Mouse (Mus musculus): ENCODE measurements around the gene Slc38a4. TPM values are rescaled to one million over a fixed set of nuclear protein-coding genes. Genes with fewer than 3 reads are reported as not detected.

Gene Slc38a4
- polyA plus RNA-seq, 1 experiment from 2014 or later: 70.0 TPM

DNA sequence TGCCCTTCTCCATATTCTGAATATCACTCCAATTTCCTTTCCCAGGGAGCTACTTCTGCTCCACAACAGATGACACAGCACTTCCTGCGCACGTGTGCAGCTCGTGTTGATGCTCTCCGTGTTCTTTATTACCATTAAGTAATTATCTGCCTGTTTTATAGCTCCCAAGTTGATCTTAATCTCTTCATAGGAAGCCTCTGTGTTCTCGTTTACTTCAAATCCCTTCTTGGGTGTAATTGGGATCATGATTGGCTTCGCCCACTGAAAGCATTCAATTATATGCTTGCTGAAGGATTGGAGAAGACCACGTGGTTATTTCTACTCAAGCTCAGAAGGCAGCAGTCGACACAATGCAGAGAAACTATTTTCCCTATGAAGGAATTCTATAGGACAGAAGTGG, 70.1 kb downstream of the Slc38a4 start:
- no peak overlapping the region for H3K4me2 ChIP-seq

GRCm38 (mm10) chr15:96983581-96984330, 72.0 kb downstream of the Slc38a4 start:
- 46% methylated on average over 13 of the region's 13 CpGs for WGBS
- no peak overlapping the region for H3K9ac ChIP-seq
- no peaks in the 10 kb centered on the region for H3K9me3 ChIP-seq
- H3K4me3 ChIP-seq: no peak overlapping the region
- H3K36me3 ChIP-seq: no peaks in the 10 kb centered on the region
- peak; percentile 88 for ATAC-seq (ENCODE audit: borderline replicate concordance, extremely low read depth, low FRiP score, low TSS enrichment)
- H3K4me2 ChIP-seq: no peak overlapping the region
- no peaks in the 10 kb centered on the region for H3K27me3 ChIP-seq
- 0 out of 2 replicates have a peak, but pooled peaks cover 8% of the 10 kb centered on the region for H3K4me1 ChIP-seq
- H3K27ac ChIP-seq: peak overlapping the region; percentile 83

More for the DNA sequence above, 70.1 kb downstream of the Slc38a4 start:
- H3K4me1 ChIP-seq: 0 out of 2 replicates have a peak, but pooled peaks cover 8% of the 10 kb centered on the region
- ATAC-seq (ENCODE audit: borderline replicate concordance, extremely low read depth, low FRiP score, low TSS enrichment): no peak
- H3K4me3 ChIP-seq: no peak overlapping the region
- H3K27ac ChIP-seq: no peak overlapping the region
- H3K9me3 ChIP-seq: no peaks in the 10 kb centered on the region
- WGBS: 73% methylated on average over 8 of the region's 8 CpGs
- H3K9ac ChIP-seq: no peak overlapping the region
- no peaks in the 10 kb centered on the region for H3K36me3 ChIP-seq
- H3K27me3 ChIP-seq: no peaks in the 10 kb centered on the region

DNA sequence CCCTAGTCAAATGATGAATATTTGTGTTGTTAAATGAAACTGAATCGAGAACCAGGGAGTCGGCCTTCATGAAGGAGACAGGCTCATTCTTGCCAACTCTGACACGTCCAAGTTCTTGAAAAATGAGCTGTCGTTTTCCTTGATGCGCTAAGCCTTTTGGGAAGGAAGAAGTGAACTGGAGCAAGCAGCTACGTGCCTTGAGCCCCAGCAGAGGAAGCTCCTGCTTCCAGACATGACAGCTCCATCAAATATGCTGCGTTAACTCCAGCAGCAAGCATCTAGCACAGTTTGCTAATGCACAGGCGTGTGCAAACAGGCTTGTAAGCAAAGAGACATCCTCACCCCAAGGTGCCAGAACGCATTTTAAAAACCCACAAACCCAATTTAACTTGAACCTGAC, 80.6 kb downstream of the Slc38a4 start:
- no peak overlapping the region for H3K4me3 ChIP-seq
- 38% methylated on average over 9 of the region's 9 CpGs for WGBS
- H3K4me1 ChIP-seq: peaks cover 46% of the 10 kb centered on the region
- no peak overlapping the region for H3K9ac ChIP-seq
- peak overlapping the region; percentile 11; the same call in 1 of the 2 replicates for H3K27ac ChIP-seq
- peak; percentile 69 for ATAC-seq (ENCODE audit: borderline replicate concordance, extremely low read depth, low FRiP score, low TSS enrichment)
- H3K27me3 ChIP-seq: no peaks in the 10 kb centered on the region
- no peaks in the 10 kb centered on the region for H3K9me3 ChIP-seq
- H3K4me2 ChIP-seq: no peak overlapping the region
- no peaks in the 10 kb centered on the region for H3K36me3 ChIP-seq

DNA sequence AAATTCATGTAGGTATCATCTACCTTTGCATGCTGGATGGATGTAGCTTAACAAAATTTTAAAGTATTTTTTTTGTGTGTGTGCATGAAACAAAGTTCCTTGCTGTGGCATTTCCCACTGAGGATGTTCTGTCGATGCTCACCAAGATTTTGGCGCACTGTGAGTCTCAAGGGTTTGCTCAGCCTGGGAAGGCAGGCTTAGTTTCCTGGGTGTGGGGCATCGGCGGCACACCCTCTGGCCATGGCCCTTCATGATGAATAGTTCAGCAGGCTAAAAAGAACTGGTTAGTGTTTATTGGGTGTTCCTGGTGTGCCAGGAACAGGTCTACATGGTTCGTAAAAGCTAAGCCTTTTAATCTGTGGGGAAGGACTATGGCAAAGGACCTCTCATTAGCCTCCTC, 81.6 kb downstream of the Slc38a4 start:
- Histone ChIP-seq H3K27ac (peak overlapping the region; percentile 89; the same call in 1 of the 2 replicates), H3K9me3 (no peaks in the 10 kb centered on the region), H3K9ac (no peak overlapping the region), H3K4me2 (no peak overlapping the region), H3K36me3 (no peaks in the 10 kb centered on the region), H3K4me1 (peaks cover 46% of the 10 kb centered on the region), H3K27me3 (no peaks in the 10 kb centered on the region), H3K4me3 (no peak overlapping the region)
- no peak for ATAC-seq (ENCODE audit: borderline replicate concordance, extremely low read depth, low FRiP score, low TSS enrichment)
- WGBS: 82% methylated on average over 5 of the region's 5 CpGs

- WGBS: 60% methylated on average over 4 of the region's 4 CpGs
- Histone ChIP-seq H3K27ac (peak overlapping the region; percentile 89), H3K27me3 (no peaks in the 10 kb centered on the region), H3K36me3 (no peaks in the 10 kb centered on the region), H3K9ac (no peak overlapping the region), H3K4me3 (no peak overlapping the region), H3K4me1 (peaks cover 46% of the 10 kb centered on the region), H3K4me2 (no peak overlapping the region), H3K9me3 (no peaks in the 10 kb centered on the region)
- peak; percentile 80 for ATAC-seq (ENCODE audit: borderline replicate concordance, extremely low read depth, low FRiP score, low TSS enrichment)
These were observed 82.4 kb downstream of the Slc38a4 start for GRCm38 (mm10) chr15:96973370-96973769.

DNA sequence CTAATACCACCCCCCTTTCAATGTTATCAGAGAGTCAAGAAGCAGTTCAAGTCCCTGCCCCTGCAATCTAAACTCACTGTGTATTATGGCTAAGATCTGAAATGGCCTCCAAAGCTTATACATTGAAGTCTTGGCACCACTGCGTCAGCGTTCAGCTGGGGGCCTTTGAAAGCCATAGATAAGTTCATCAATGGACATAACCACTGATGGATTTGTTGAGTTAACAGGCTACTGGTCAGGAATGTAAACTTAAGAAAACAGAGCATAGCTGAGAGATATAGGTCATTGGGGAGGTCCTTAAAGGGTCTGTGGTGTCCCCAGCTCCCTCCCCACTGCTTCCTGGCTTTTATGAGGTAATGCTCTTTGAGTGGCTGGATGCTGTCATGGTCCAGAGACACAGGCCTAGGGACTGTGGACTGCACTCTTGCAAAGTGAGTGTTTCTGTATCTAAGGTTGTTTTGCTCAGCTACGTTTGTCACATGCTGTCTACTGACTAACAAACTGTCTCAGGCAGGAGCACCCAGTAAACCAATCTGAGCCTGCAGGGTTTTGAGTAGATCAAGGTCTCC, 83.0 kb downstream of the Slc38a4 start:
- Histone ChIP-seq H3K4me2 (no peak overlapping the region), H3K9me3 (no peaks in the 10 kb centered on the region), H3K27me3 (no peaks in the 10 kb centered on the region), H3K4me3 (no peak overlapping the region), H3K36me3 (no peaks in the 10 kb centered on the region), H3K27ac (peak overlapping the region; percentile 89), H3K4me1 (peaks cover 46% of the 10 kb centered on the region), H3K9ac (no peak overlapping the region)
- WGBS: 44% methylated on average over 3 of the region's 3 CpGs
- peak; percentile 75 for ATAC-seq (ENCODE audit: borderline replicate concordance, extremely low read depth, low FRiP score, low TSS enrichment)

GRCm38 (mm10) chr15:96971906-96972305, 83.8 kb downstream of the Slc38a4 start:
- Histone ChIP-seq H3K4me2 (no peak overlapping the region), H3K9ac (no peak overlapping the region), H3K27me3 (no peaks in the 10 kb centered on the region), H3K4me1 (peaks cover 46% of the 10 kb centered on the region), H3K9me3 (no peaks in the 10 kb centered on the region), H3K36me3 (no peaks in the 10 kb centered on the region), H3K4me3 (no peak overlapping the region), H3K27ac (peak overlapping the region; percentile 89)
- WGBS: 88% methylated on average over 9 of the region's 9 CpGs
- ATAC-seq (ENCODE audit: borderline replicate concordance, extremely low read depth, low FRiP score, low TSS enrichment): no peak

GRCm38 (mm10) chr15:96969792-96970191, 86.0 kb downstream of the Slc38a4 start:
- Histone ChIP-seq H3K4me3 (no peak overlapping the region), H3K27me3 (no peaks in the 10 kb centered on the region), H3K36me3 (no peaks in the 10 kb centered on the region), H3K4me1 (peaks cover 35% of the 10 kb centered on the region), H3K9me3 (no peaks in the 10 kb centered on the region), H3K4me2 (no peak overlapping the region), H3K27ac (no peak overlapping the region), H3K9ac (no peak overlapping the region)
- WGBS: 46% methylated on average over 4 of the region's 4 CpGs
- ATAC-seq (ENCODE audit: borderline replicate concordance, extremely low read depth, low FRiP score, low TSS enrichment): no peak

GRCm38 (mm10) chr15:96968741-96969140, 87.0 kb downstream of the Slc38a4 start:
- no peak overlapping the region for H3K9ac ChIP-seq
- no peaks in the 10 kb centered on the region for H3K9me3 ChIP-seq
- no peak overlapping the region for H3K27ac ChIP-seq
- H3K36me3 ChIP-seq: no peaks in the 10 kb centered on the region
- H3K4me1 ChIP-seq: peaks cover 25% of the 10 kb centered on the region
- no peak overlapping the region for H3K4me3 ChIP-seq
- WGBS: 86% methylated on average over 11 of the region's 11 CpGs
- no peak overlapping the region for H3K4me2 ChIP-seq
- H3K27me3 ChIP-seq: no peaks in the 10 kb centered on the region
- ATAC-seq (ENCODE audit: borderline replicate concordance, extremely low read depth, low FRiP score, low TSS enrichment): no peak

- no peaks in the 10 kb centered on the region for H3K36me3 ChIP-seq
- H3K4me3 ChIP-seq: no peak overlapping the region
- no peak overlapping the region for H3K9ac ChIP-seq
- no peaks in the 10 kb centered on the region for H3K9me3 ChIP-seq
- WGBS: 85% methylated on average over 3 of the region's 3 CpGs
- ATAC-seq (ENCODE audit: borderline replicate concordance, extremely low read depth, low FRiP score, low TSS enrichment): no peak
- H3K4me1 ChIP-seq: 0 out of 2 replicates have a peak, but pooled peaks cover 8% of the 10 kb centered on the region
- no peak overlapping the region for H3K27ac ChIP-seq
- no peak overlapping the region for H3K4me2 ChIP-seq
- H3K27me3 ChIP-seq: no peaks in the 10 kb centered on the region
These were observed 89.4 kb downstream of the Slc38a4 start for GRCm38 (mm10) chr15:96966326-96966725.

DNA sequence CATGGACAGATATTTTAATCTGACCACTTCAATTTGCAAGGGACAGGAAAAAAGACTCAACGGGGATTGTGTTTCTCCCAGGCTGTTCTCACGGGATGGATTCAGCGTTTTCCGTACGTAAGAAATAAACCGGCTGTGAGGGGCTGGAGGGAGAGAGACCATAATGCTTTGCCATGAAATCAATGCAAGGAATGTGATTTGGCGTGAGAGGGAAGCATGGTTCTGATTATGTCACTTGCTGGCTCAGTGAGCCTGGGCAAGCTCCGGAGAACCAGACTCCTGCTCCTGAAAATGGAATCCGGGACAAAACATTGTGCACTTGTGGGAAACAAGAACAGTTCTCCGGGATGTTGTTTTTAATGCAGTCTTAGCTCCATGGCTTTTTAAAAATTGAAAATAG, 92.0 kb downstream of the Slc38a4 start:
- no peak overlapping the region for H3K4me2 ChIP-seq
- H3K27ac ChIP-seq: no peak overlapping the region
- no peaks in the 10 kb centered on the region for H3K27me3 ChIP-seq
- H3K9me3 ChIP-seq: no peaks in the 10 kb centered on the region
- no peaks in the 10 kb centered on the region for H3K4me1 ChIP-seq
- H3K4me3 ChIP-seq: no peak overlapping the region
- H3K36me3 ChIP-seq: no peaks in the 10 kb centered on the region
- H3K9ac ChIP-seq: no peak overlapping the region
- ATAC-seq (ENCODE audit: borderline replicate concordance, extremely low read depth, low FRiP score, low TSS enrichment): no peak
- 58% methylated on average over 10 of the region's 10 CpGs for WGBS

DNA sequence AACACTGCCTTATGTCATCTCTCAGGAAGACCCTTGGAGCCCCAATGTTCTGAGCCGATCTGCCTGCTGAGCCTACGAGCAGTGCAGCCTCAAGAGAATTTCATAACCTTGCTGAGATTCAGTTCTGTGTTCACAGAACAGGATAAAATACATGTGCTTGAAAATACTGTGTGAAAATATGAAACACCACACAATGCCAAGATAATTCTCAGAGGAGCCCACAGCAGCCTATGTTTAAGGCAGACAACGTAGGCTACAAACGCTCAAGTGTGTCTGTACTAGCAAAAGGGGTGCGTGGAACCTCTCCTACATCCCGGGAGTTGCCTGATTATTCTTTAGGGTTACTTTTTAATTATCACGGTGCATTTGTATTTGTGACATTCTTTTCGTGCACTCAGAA, 92.4 kb downstream of the Slc38a4 start:
- 82% methylated on average over 8 of the region's 8 CpGs for WGBS
- Histone ChIP-seq H3K9me3 (no peaks in the 10 kb centered on the region), H3K4me2 (no peak overlapping the region), H3K27me3 (no peaks in the 10 kb centered on the region), H3K27ac (no peak overlapping the region), H3K36me3 (no peaks in the 10 kb centered on the region), H3K4me1 (no peaks in the 10 kb centered on the region), H3K4me3 (no peak overlapping the region), H3K9ac (no peak overlapping the region)
- ATAC-seq (ENCODE audit: borderline replicate concordance, extremely low read depth, low FRiP score, low TSS enrichment): no peak

All from lung, embryonic 15.5 days (tissue).